Mouse (Mus musculus) embryonic facial prominence, embryonic 15.5 days (tissue): ENCODE data around the gene Gfpt2. TPM values are rescaled to one million over a fixed set of nuclear protein-coding genes. Genes with fewer than 3 reads are reported as not detected.
"Not testable (repeated sequence)": the region's sequence is repeated elsewhere in the genome, so short reads cannot be mapped to it uniquely, and the experiment has no call there.

ENCODE experiments used
- ATAC-seq: fragments of 200-750 bp; cut with Nextera tagmentation; 2 replicates; pipeline ENCODE4 v1.8.0; 2017; ENCODE audit warnings: low read depth, moderate TSS enrichment; ENCODE audit not compliant: insufficient number of reproducible peaks, low FRiP score, low TSS enrichment
- H3K27ac ChIP-seq: fragments of 300-500 bp; sonication (generic); replicated peaks from 2 replicates; pipeline ENCODE4 v1.5.1; 2015; ENCODE audit warnings: mild to moderate bottlenecking, inconsistent platforms
- H3K27me3 ChIP-seq: fragments of 300-500 bp; sonication (generic); 2 replicates; pipeline ENCODE4 v1.6.1; 2015; ENCODE audit warnings: inconsistent platforms
- H3K36me3 ChIP-seq: fragments of 300-500 bp; sonication (generic); 2 replicates; pipeline ENCODE4 v1.6.1; 2015; ENCODE audit warnings: mild to moderate bottlenecking, inconsistent platforms
- H3K4me1 ChIP-seq: fragments of 300-500 bp; sonication (generic); 2 replicates; pipeline ENCODE4 v1.6.1; 2015; ENCODE audit warnings: inconsistent platforms
- H3K4me2 ChIP-seq: fragments of 300-500 bp; sonication (generic); replicated peaks from 2 replicates; pipeline ENCODE4 v1.6.1; 2015; ENCODE audit warnings: mild to moderate bottlenecking, inconsistent platforms
- H3K4me3 ChIP-seq: fragments of 300-500 bp; sonication (generic); replicated peaks from 2 replicates; pipeline ENCODE4 v1.5.1; 2015; ENCODE audit warnings: mild to moderate bottlenecking, inconsistent platforms
- H3K9ac ChIP-seq: fragments of 300-500 bp; sonication (generic); 2 replicates; pipeline ENCODE4 v1.6.1; 2015; ENCODE audit warnings: inconsistent platforms
- H3K9me3 ChIP-seq: fragments of 300-500 bp; sonication (generic); replicated peaks from 2 replicates; pipeline ENCODE4 v1.6.1; 2016; ENCODE audit warnings: inconsistent platforms
- WGBS: fragments of 180-500 bp; shearing (Covaris S2); methylation state at CpG from one replicate; pipeline ENCODE4 v1.1.7; 2015; 5-methylcytosine and 5-hydroxymethylcytosine counted together
- polyA plus RNA-seq: library from polyadenylated mRNA; unstranded; fragments of >200 nt; fragmentation: Nextera tagmentation; extraction: Ambion mirVana; gene quantifications from 2 replicates; pipeline ENCODE4 v1.2.1, GENCODE M21; 2015

Gene Gfpt2
- polyA plus RNA-seq, 1 experiment from 2014 or later: 23.9 TPM

DNA sequence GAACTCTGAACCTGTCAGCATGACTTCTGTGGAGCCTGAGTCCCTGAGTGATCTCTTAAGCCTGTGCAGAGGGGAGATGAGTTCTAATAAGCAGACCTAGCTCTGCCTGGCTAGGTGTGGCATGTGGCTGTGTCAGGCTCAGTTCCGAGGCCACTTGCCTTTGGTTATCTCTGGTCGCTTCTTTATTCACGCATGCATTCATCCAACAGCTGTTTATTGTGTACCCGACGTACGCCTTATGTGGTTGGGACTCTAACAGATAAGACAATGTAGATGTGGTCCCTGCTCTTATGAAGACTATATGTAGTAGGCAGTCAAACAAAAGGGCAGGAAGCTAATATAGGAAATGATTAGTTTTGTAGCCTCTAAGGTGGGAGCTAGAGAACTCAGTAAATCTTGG is 5.0 kb downstream of the Gfpt2 start:
- no peak for ATAC-seq
- Histone ChIP-seq H3K9ac (no peak overlapping the region), H3K4me2 (no peak overlapping the region), H3K27ac (no peak overlapping the region), H3K9me3 (no peaks in the 10 kb centered on the region), H3K36me3 (no peaks in the 10 kb centered on the region), H3K27me3 (no peaks in the 10 kb centered on the region), H3K4me1 (peaks cover 18% of the 10 kb centered on the region), H3K4me3 (no peak overlapping the region)
- 95% methylated on average over 6 of the region's 6 CpGs for WGBS

DNA sequence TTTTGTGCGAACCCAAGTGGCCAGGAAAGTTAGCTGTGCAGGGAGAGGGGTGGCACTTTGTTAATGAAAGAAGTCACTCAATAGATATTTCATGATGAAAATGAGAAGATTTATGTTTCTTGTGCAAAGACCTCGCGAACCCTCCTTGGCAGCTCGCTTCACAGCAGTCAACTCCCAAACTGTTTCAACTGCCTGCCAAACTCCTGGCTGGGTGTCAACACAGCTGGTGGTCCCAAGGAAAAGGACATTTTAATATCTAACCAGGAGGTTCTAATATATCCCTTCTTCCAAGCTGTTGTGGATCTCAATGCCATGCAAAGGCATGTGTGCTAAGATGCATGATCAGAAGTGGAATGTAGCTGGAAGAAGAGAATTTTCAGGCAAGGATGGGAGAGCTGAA is 7.5 kb downstream of the Gfpt2 start:
- Histone ChIP-seq H3K4me2 (no peak overlapping the region), H3K27me3 (no peaks in the 10 kb centered on the region), H3K4me3 (no peak overlapping the region), H3K4me1 (peaks cover 11% of the 10 kb centered on the region; the same call in 1 of the 2 replicates), H3K36me3 (no peaks in the 10 kb centered on the region), H3K9ac (no peak overlapping the region), H3K27ac (no peak overlapping the region), H3K9me3 (no peaks in the 10 kb centered on the region)
- WGBS: 45% methylated on average over 4 of the region's 4 CpGs
- ATAC-seq: no peak

GRCm38 (mm10) chr11:49803801-49804200 is 9.8 kb downstream of the Gfpt2 start:
- ATAC-seq: no peak
- Histone ChIP-seq H3K9ac (no peak overlapping the region), H3K4me2 (no peak overlapping the region), H3K27me3 (no peaks in the 10 kb centered on the region), H3K27ac (no peak overlapping the region), H3K9me3 (no peaks in the 10 kb centered on the region), H3K4me1 (peaks cover 11% of the 10 kb centered on the region; the same call in 1 of the 2 replicates), H3K36me3 (no peaks in the 10 kb centered on the region; the same call in 1 of the 2 replicates), H3K4me3 (no peak overlapping the region)
- 94% methylated on average over 4 of the region's 4 CpGs for WGBS

- no peak overlapping the region for H3K9ac ChIP-seq
- ATAC-seq: no peak
- H3K9me3 ChIP-seq: no peaks in the 10 kb centered on the region
- H3K4me3 ChIP-seq: no peak overlapping the region
- peaks cover 3% of the 10 kb centered on the region; the same call in 1 of the 2 replicates for H3K4me1 ChIP-seq
- no peaks in the 10 kb centered on the region; the same call in 1 of the 2 replicates for H3K36me3 ChIP-seq
- H3K4me2 ChIP-seq: no peak overlapping the region
- no peak overlapping the region for H3K27ac ChIP-seq
- no peaks in the 10 kb centered on the region for H3K27me3 ChIP-seq
- WGBS: 39% methylated on average over 3 of the region's 3 CpGs
Measured at GRCm38 (mm10) chr11:49806218-49806617, 12.2 kb downstream of the Gfpt2 start.

DNA sequence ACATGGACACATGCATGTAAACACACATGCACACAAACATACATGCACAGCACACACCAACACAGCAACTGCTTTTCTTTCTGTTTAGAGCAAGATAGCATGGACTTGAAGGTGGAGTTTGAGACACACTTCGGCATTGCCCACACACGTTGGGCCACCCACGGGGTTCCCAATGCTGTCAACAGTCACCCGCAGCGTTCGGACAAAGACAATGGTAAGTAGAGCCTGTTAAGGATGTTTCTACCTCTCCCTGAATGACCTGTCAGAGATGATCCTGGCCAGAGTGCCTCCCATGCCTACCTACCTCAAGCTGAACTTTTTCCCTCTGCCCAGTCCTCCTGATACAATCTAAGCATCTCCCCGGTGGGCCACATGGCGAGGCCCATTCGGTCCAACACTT is 15.0 kb downstream of the Gfpt2 start:
- no peak overlapping the region for H3K9ac ChIP-seq
- no peak overlapping the region for H3K27ac ChIP-seq
- H3K4me3 ChIP-seq: no peak overlapping the region
- H3K9me3 ChIP-seq: no peaks in the 10 kb centered on the region
- 93% methylated on average over 9 of the region's 9 CpGs for WGBS
- H3K36me3 ChIP-seq: peaks cover 7% of the 10 kb centered on the region; the same call in 1 of the 2 replicates
- no peak for ATAC-seq
- no peaks in the 10 kb centered on the region for H3K4me1 ChIP-seq
- no peaks in the 10 kb centered on the region for H3K27me3 ChIP-seq
- no peak overlapping the region for H3K4me2 ChIP-seq

GRCm38 (mm10) chr11:49810696-49811095 is 16.7 kb downstream of the Gfpt2 start:
- H3K36me3 ChIP-seq: peaks cover 15% of the 10 kb centered on the region; the same call in 1 of the 2 replicates
- not testable (repeated sequence) for H3K4me1 ChIP-seq

DNA sequence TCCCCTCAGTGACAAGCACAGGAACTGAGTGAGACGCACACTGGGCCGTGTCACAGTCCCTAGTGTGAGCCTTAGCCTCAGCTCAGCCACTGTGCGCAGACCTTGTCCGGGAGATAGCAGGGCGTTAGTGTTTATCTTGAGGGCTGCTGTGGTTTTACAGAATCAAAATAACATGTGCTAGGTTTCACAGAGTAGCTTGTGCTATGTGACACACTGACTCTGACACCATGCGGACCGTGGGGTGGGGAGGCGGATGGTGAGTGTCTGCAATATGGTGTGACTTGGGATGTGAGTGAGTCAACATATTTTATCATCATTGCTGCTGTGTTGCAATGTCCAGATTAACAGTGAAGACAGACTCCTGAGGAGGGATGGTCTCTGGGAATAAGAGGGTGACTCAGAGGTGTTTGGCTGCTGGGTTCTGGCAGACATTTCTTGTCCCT is 17.1 kb downstream of the Gfpt2 start:
- no peaks in the 10 kb centered on the region for H3K9me3 ChIP-seq
- no peak overlapping the region for H3K27ac ChIP-seq
- 85% methylated on average over 8 of the region's 8 CpGs for WGBS
- H3K27me3 ChIP-seq: no peaks in the 10 kb centered on the region
- H3K9ac ChIP-seq: no peak overlapping the region
- H3K36me3 ChIP-seq: peaks cover 15% of the 10 kb centered on the region; the same call in 1 of the 2 replicates
- H3K4me2 ChIP-seq: no peak overlapping the region
- H3K4me1 ChIP-seq: no peaks in the 10 kb centered on the region
- no peak overlapping the region for H3K4me3 ChIP-seq
- no peak for ATAC-seq

More at GRCm38 (mm10) chr11:49810696-49811095, 16.7 kb downstream of the Gfpt2 start:
- H3K4me2 ChIP-seq, H3K4me3 ChIP-seq, H3K9me3 ChIP-seq, H3K27me3 ChIP-seq, H3K9ac ChIP-seq, ATAC-seq, H3K27ac ChIP-seq: not testable (repeated sequence)
- WGBS: 79% methylated on average over 7 of the region's 7 CpGs

- Histone ChIP-seq H3K27ac (no peak overlapping the region), H3K9me3 (no peaks in the 10 kb centered on the region), H3K4me1 (no peaks in the 10 kb centered on the region), H3K36me3 (peaks cover 18% of the 10 kb centered on the region), H3K27me3 (no peaks in the 10 kb centered on the region), H3K4me2 (no peak overlapping the region), H3K4me3 (no peak overlapping the region), H3K9ac (no peak overlapping the region)
- WGBS: 88% methylated on average over 8 of the region's 8 CpGs
- no peak for ATAC-seq
Measured at GRCm38 (mm10) chr11:49811879-49812278, 17.9 kb downstream of the Gfpt2 start.

DNA sequence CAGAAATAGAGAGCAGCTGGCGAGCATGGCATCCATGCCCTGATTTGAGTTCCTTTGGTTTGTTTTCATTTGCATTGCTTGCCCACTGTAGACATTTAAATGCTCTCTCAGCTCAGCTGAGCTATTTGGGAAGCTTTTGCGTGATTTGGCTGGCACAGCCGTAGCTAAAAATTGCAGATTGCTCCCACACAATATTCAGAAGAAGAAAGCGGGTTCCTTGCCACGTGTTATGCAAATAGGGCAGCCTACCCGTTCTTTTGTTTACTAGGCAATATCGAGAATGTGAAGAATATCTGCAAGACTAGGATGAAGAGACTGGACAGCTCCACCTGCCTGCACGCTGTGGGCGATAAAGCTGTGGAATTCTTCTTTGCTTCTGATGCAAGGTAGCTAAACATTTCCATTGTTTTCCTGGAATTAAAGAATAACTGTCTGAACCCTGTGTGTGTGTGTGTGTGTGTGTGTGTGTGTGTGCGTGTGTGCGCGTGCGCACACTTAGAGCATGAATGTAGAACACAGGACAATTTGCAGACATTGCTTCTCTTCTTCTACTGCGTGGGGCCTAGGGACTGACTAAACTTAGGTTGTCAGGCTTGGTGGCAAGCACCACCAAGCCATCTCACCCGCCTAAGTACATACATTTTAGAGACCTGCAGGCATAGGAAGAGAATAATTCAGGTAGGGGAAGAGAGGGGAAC is 25.0 kb downstream of the Gfpt2 start:
- ATAC-seq: no peak
- Histone ChIP-seq H3K9me3 (no peaks in the 10 kb centered on the region), H3K4me1 (no peaks in the 10 kb centered on the region), H3K36me3 (peaks cover 28% of the 10 kb centered on the region), H3K27ac (no peak overlapping the region), H3K9ac (no peak overlapping the region), H3K4me3 (no peak overlapping the region), H3K4me2 (no peak overlapping the region), H3K27me3 (no peaks in the 10 kb centered on the region)
- WGBS: 85% methylated on average over 15 of the region's 15 CpGs

DNA sequence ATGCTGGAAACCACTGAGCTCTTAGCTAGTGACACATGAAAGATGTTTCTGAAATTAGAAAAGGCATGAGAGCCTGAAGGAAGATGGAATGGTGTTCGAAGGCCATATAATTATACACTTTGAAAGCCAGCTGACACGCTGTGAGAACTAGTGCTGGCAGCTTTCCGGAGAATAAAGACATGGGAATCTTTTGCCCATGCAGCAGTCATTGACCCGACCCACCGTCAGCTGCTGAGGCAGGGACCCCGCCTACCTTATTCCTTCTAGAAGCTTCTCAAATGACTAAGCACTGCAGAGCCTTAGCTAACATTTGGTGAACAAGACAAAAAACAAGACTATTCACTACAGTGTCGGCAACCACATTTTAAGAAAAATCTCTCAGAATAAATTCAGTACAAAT is 25.7 kb downstream of the Gfpt2 start:
- Histone ChIP-seq H3K9ac (no peak overlapping the region), H3K27ac (no peak overlapping the region), H3K4me3 (no peak overlapping the region), H3K36me3 (peaks cover 33% of the 10 kb centered on the region), H3K4me2 (no peak overlapping the region), H3K27me3 (no peaks in the 10 kb centered on the region), H3K4me1 (no peaks in the 10 kb centered on the region), H3K9me3 (no peaks in the 10 kb centered on the region)
- ATAC-seq: no peak
- 64% methylated on average over 7 of the region's 7 CpGs for WGBS

GRCm38 (mm10) chr11:49820928-49821327 is 26.9 kb downstream of the Gfpt2 start:
- 74% methylated on average over 2 of the region's 2 CpGs for WGBS
- ATAC-seq: no peak
- Histone ChIP-seq H3K4me3 (no peak overlapping the region), H3K9me3 (no peaks in the 10 kb centered on the region), H3K9ac (no peak overlapping the region), H3K27ac (no peak overlapping the region), H3K36me3 (peaks cover 34% of the 10 kb centered on the region), H3K27me3 (no peaks in the 10 kb centered on the region), H3K4me2 (no peak overlapping the region), H3K4me1 (no peaks in the 10 kb centered on the region)

GRCm38 (mm10) chr11:49821546-49821945 is 27.6 kb downstream of the Gfpt2 start:
- no peaks in the 10 kb centered on the region for H3K27me3 ChIP-seq
- no peak overlapping the region for H3K27ac ChIP-seq
- no peaks in the 10 kb centered on the region for H3K9me3 ChIP-seq
- no peaks in the 10 kb centered on the region for H3K4me1 ChIP-seq
- no peak overlapping the region for H3K4me2 ChIP-seq
- ATAC-seq: no peak
- H3K9ac ChIP-seq: no peak overlapping the region
- WGBS: 88% methylated on average over 2 of the region's 2 CpGs
- H3K4me3 ChIP-seq: no peak overlapping the region
- H3K36me3 ChIP-seq: peaks cover 40% of the 10 kb centered on the region
